Mouse (Mus musculus) heart, postnatal 0 days (tissue): Measurements from ENCODE around the gene Gm43518. TPM values are rescaled to one million over a fixed set of nuclear protein-coding genes. Genes with fewer than 3 reads are reported as not detected.
A peak's percentile ranks its signal among the peaks of the same experiment; 100 is the strongest.

ENCODE experiments used
- ATAC-seq: fragments of 200-750 bp; cut with Nextera tagmentation; 2 replicates; pipeline ENCODE4 v1.8.0; 2017; ENCODE audit warnings: low read depth, moderate number of reproducible peaks, moderate library complexity; ENCODE audit not compliant: insufficient read depth
- DNase-seq: peaks from one replicate; pipeline ENCODE4 v3.0.0-alpha.2; 2016; ENCODE audit warnings: low spot score
- H3K27ac ChIP-seq: fragments of 300-500 bp; sonication (generic); 2 replicates; pipeline ENCODE4 v1.5.1; 2014; ENCODE audit warnings: low read depth, mild to moderate bottlenecking
- H3K27me3 ChIP-seq: fragments of 300-500 bp; sonication (generic); 2 replicates; pipeline ENCODE4 v1.6.1; 2014; ENCODE audit warnings: low read length, mixed read lengths; ENCODE audit not compliant: control insufficient read depth, insufficient read depth
- H3K36me3 ChIP-seq: fragments of 300-500 bp; sonication (generic); replicated peaks from 2 replicates; pipeline ENCODE4 v1.6.1; 2014; ENCODE audit warnings: low read length, mixed read lengths; ENCODE audit not compliant: control insufficient read depth, insufficient read depth
- H3K4me1 ChIP-seq: fragments of 300-500 bp; sonication (generic); 2 replicates; pipeline ENCODE4 v1.6.1; 2014; ENCODE audit warnings: antibody characterized with exemption; ENCODE audit not compliant: control insufficient read depth, insufficient read depth
- H3K4me2 ChIP-seq: fragments of 300-500 bp; sonication (generic); 2 replicates; pipeline ENCODE4 v1.6.1; 2014; ENCODE audit warnings: low read depth, mild to moderate bottlenecking, low read length, moderate library complexity
- H3K4me3 ChIP-seq: fragments of 300-500 bp; sonication (generic); 2 replicates; pipeline ENCODE4 v1.5.1; 2014; ENCODE audit warnings: low read depth, low read length
- H3K9ac ChIP-seq: fragments of 300-500 bp; sonication (generic); replicated peaks from 2 replicates; pipeline ENCODE4 v1.6.1; 2014; ENCODE audit warnings: low read depth, low read length, mixed read lengths
- H3K9me3 ChIP-seq: fragments of 300-500 bp; sonication (generic); replicated peaks from 2 replicates; pipeline ENCODE4 v1.6.1; 2016; ENCODE audit warnings: low read length; ENCODE audit not compliant: control insufficient read depth
- CTCF ChIP-seq: IDR thresholded peaks from 2 replicates; pipeline ENCODE4 v1.5.1; 2016; ENCODE audit warnings: antibody characterized with exemption, control low read depth, low read depth
- EP300 ChIP-seq: IDR thresholded peaks from 2 replicates; pipeline ENCODE4 v1.6.1; 2016; ENCODE audit warnings: antibody characterized with exemption, low read depth
- WGBS: fragments of 180-500 bp; shearing (Covaris S2); extraction: QIAGEN DNeasy Blood & Tissue Kit; methylation state at CpG from one replicate; pipeline ENCODE4 v1.1.7; 2014; 5-methylcytosine and 5-hydroxymethylcytosine counted together
- polyA plus RNA-seq: library from polyadenylated mRNA; unstranded; fragments of >200 nt; fragmentation: Nextera tagmentation; extraction: Ambion mirVana; gene quantifications from 2 replicates; pipeline ENCODE4 v1.2.1, GENCODE M21; 2015
- total RNA-seq: library from RNA; depleted of rRNA; stranded (reverse); fragments of >200 nt; gene quantifications from 2 replicates; pipeline ENCODE4 v1.2.3, GENCODE M21; 2014; ENCODE audit warnings: low replicate concordance

Gm43518 gene
- total and polyA plus RNA-seq, 2 experiments from 2014 or later = 1.8 TPM; not detected in 1

DNA sequence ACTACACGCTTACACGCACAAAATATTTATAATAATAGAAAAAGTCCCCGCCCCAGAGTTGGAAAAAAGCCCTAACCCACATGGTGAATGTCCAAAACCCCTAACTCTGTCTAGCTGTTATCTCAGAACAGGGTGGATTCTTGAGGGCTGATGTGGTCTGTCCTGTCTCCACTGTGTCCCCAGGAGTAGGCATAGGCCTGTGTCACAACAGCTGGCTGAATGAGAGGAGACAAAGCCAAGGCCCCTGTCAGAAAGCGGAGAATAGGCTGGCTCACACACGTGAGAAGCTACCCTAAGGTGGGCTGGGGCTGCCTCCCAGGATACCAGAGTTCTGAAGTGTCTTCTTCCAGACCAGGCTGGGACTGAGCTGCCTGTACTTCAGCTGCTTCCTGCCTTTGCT is 50.9 kb downstream of the Gm43518 start:
- H3K4me3 ChIP-seq = no peak overlapping the region
- no peak for TF ChIP-seq CTCF
- TF ChIP-seq EP300 = no peak
- no peaks in the 10 kb centered on the region for H3K9me3 ChIP-seq
- no peak overlapping the region for H3K4me2 ChIP-seq
- ATAC-seq (no peak), DNase-seq (no peak)
- WGBS = 69% methylated on average over 5 of the region's 5 CpGs
- no peaks in the 10 kb centered on the region for H3K27me3 ChIP-seq
- no peaks in the 10 kb centered on the region for H3K36me3 ChIP-seq
- H3K9ac ChIP-seq = no peak overlapping the region
- peaks cover 55% of the 10 kb centered on the region for H3K4me1 ChIP-seq
- H3K27ac ChIP-seq = 0 out of 2 replicates have a peak overlapping the region, but pooled peaks have one; percentile 8

DNA sequence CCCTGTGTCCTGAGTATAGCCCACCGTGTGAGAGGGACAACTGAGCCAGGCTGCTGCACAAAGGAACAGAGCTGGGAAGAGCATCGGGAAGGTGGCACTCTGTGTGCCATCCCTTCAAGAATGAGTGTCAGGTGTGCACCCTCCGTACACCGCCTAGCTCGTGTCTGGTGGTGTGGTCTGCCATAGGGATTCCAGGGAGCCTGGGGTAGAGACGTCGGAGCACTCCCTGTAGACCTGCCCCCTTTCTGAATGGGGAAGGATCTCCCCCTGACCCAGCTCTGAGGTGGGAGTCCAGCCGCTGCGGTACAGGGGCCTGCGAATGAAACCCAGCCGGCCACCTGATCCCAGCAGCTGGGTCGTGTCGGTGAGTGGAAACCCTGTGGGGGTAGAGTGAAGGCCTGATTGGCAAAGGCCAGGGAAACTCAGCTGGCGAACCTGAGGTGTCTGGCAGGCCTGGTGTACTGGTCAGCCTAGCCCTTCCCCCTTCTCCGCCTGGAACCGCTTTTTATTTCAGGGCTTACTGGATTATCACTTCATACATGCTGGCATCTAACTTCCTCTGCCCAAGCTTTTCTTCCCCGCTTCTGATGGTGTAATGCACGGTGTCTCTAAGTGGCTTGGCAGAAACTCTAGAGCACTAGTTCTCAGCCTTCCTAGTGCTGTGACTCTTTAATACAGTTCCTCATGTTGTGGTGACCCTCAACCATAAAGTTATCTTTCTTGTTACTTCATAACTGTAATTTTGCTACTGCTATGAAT is 52.2 kb downstream of the Gm43518 start:
- DNase-seq (no peak), ATAC-seq (no peak)
- Histone ChIP-seq H3K27ac (peak overlapping the region; percentile 66), H3K36me3 (no peaks in the 10 kb centered on the region), H3K27me3 (no peaks in the 10 kb centered on the region), H3K4me2 (no peak overlapping the region), H3K4me3 (no peak overlapping the region), H3K9me3 (no peaks in the 10 kb centered on the region), H3K4me1 (peaks cover 55% of the 10 kb centered on the region), H3K9ac (no peak overlapping the region)
- WGBS = 64% methylated on average over 18 of the region's 18 CpGs
- no peak for TF ChIP-seq EP300
- no peak for TF ChIP-seq CTCF

DNA sequence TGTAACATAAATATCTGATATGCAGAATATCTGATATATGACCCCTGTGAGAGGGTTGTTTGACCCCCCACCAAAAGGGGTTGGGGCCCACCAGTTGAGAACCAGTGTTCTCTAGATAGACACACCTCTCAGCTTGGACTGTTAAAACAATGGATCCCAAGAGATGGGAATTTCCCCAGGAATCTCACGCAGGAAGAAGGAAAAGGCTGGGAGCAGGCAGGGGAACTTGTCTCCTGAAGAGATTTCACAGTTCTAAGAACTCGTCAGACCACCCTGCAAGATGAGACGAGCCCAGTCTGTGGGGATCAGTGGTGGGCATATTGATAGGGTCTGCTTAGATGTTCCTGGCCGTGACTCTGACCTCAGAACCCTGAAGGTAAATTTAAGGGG is 52.8 kb downstream of the Gm43518 start:
- WGBS = 74% methylated on average over 4 of the region's 4 CpGs
- H3K4me2 ChIP-seq = 0 out of 2 replicates have a peak overlapping the region, but pooled peaks have one; percentile 20
- peak overlapping the region; percentile 66 for H3K27ac ChIP-seq
- no peak for DNase-seq
- TF ChIP-seq EP300 (no peak), CTCF (no peak)
- H3K4me3 ChIP-seq = no peak overlapping the region
- H3K27me3 ChIP-seq = no peaks in the 10 kb centered on the region
- H3K36me3 ChIP-seq = no peaks in the 10 kb centered on the region
- H3K4me1 ChIP-seq = peaks cover 55% of the 10 kb centered on the region
- H3K9me3 ChIP-seq = no peaks in the 10 kb centered on the region
- no peak for ATAC-seq
- no peak overlapping the region for H3K9ac ChIP-seq

DNA sequence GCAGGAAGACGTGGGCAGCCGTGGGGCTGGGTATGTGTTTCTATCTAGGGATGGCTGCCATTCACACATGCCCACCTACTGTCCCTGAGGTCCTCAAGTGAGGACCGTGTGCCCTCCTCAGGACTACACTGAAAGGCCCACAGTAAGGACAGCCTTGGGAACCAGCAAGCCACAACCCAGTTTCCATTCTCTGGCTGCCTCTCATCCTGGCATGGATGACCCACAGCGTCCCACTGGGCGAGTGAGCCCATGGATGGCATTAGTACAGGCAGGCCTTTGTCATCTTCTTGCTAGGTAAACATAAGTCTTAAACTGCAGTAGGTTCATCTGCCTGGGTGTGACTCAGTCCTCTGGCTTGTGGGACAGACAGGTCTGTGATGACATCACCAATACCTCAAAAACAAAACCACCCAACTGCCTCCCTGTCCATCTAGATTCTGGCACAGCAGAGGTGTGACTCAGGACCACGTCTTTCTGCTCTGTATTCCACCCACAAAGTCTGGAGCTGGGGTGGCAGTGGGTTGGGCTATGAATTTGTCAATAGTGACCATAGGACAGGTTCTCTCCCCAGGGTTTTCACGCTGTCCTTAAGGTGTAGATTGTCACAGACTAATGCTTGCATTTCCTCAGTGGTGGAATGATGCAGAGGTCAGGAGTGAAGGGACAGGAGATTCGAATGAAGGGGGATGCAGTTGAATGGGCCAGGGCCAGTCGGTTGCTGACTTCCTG is 53.5 kb downstream of the Gm43518 start:
- H3K9me3 ChIP-seq = no peaks in the 10 kb centered on the region
- no peak overlapping the region for H3K4me3 ChIP-seq
- H3K36me3 ChIP-seq = no peaks in the 10 kb centered on the region
- peak overlapping the region; percentile 66 for H3K27ac ChIP-seq
- 69% methylated on average over 9 of the region's 9 CpGs for WGBS
- H3K9ac ChIP-seq = no peak overlapping the region
- H3K4me1 ChIP-seq = peaks cover 56% of the 10 kb centered on the region
- H3K27me3 ChIP-seq = no peaks in the 10 kb centered on the region
- TF ChIP-seq EP300 = no peak
- TF ChIP-seq CTCF = no peak
- ATAC-seq (no peak), DNase-seq (no peak)
- H3K4me2 ChIP-seq = peak overlapping the region; percentile 22; the same call in 1 of the 2 replicates

DNA sequence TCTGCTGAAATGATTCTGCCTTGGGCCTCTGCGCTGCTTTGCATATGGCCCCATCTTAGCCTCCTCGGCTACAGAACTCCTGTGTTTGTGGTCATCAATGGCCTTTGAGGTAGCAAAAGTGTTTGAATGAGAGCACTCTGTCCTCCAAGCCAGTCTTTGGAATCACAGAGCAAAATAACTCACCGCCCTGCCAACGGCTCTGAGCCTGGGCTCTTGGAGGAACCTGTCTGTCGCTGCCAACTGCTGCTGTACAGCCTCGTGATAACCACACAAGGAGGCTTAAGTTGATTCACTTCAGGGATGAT is 54.0 kb downstream of the Gm43518 start:
- 38% methylated on average over 6 of the region's 6 CpGs for WGBS
- no peak for TF ChIP-seq CTCF
- TF ChIP-seq EP300 = no peak
- no peaks in the 10 kb centered on the region for H3K27me3 ChIP-seq
- no peaks in the 10 kb centered on the region for H3K36me3 ChIP-seq
- peak; percentile 69 for DNase-seq
- peak overlapping the region; percentile 22 for H3K4me2 ChIP-seq
- no peaks in the 10 kb centered on the region for H3K9me3 ChIP-seq
- H3K4me1 ChIP-seq = peaks cover 58% of the 10 kb centered on the region
- no peak overlapping the region for H3K4me3 ChIP-seq
- no peak overlapping the region for H3K9ac ChIP-seq
- H3K27ac ChIP-seq = peak overlapping the region; percentile 66
- ATAC-seq = no peak
